Mouse (Mus musculus) urinary bladder, postnatal 10 days (tissue): Measurements from ENCODE around the gene Emc1.
"Not testable (repeated sequence)": the region's sequence is repeated elsewhere in the genome, so short reads cannot be mapped to it uniquely, and the experiment has no call there.

Experiments used
- DNase-seq: peaks from one replicate; pipeline ENCODE4 v3.0.0; 2022; ENCODE audit warnings: low spot score

Emc1 gene

DNA sequence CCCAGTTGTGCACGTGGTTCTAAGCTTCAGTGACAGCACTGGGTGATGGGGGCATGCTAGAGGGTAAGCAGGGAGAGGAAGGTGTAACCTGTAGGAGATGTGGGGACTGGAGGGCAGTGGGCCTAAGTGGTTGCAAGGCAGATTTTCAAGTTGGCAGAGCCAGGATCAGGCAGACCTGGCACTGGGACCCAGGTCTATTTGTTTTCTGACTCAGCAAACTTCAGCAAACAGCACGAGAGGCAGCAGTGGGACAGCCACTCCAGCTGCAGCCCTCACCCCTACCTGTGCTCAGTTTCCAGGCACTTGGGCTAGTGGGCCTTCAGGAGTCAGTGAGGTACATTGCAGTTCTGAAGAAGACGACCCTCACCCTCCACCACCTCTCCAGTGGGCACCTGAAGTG lies 4.8 kb downstream of the Emc1 start:
- DNase-seq: no peak

GRCm38 (mm10) chr4:139360761-139361548 lies 8.6 kb downstream of the Emc1 start:
- DNase-seq: no peak

DNA sequence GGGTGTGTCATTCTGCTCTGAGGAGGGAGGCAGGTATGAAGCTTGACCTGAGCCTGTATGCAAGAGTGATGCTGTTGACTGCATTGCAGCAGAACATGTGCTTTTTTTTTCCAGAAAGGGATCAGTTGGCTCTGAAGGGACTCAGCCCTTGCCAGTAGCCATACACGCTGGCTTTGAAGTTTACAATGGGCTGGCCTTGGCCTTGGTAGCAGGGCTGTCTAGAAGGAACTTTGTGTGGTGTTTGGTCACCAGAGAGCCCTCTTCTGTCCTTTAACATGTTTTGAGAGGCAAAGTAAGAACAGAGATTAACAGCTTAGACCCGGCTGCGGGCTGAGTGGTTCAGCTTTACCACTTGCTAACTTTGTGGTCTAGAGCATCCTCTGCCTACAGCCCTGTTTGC lies 14.9 kb downstream of the Emc1 start:
- no peak for DNase-seq

- no peak for DNase-seq
Observed at GRCm38 (mm10) chr4:139368038-139368437, 15.7 kb downstream of the Emc1 start.

DNA sequence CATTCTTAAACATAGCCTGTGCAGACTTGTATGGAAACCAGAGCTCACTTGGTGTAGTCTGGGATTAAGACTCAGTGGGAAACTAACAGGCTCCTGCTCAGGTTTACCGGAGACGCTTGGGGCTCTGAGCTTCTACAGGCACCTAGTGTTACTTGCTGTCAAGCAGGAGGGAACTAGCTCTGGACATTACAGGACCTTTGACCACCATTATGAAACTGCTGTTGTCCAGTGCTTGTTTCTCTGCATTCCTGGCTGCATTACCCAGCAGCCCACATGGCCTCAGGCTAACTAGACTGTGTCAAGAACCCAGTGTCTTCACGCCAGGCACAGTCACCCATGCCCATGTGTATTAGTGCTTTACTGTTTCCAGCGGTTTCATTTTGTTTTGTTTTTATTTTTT lies 20.7 kb downstream of the Emc1 start:
- no peak for DNase-seq

GRCm38 (mm10) chr4:139373531-139373930 lies 21.1 kb downstream of the Emc1 start:
- no peak for DNase-seq

DNA sequence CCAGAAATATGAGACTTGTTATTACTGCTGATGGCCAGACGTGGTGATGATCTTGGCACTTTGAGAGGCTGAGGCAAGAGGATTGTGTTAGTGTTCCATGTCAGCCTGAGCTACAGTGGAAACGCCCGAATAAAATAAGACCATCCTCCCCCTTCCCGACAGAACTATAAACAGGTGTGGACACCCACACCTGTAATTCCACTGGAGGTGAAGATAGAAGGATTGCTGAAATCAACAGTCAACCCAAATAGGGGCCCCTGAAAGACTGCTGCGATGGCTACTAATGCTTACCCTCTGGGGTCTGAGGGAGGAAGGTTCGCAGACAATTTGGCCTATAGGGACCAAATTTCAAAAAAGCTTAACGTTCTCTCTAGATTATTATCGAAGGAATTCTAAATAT lies 27.3 kb downstream of the Emc1 start:
- no peak for DNase-seq

GRCm38 (mm10) chr4:139380207-139380748 lies 27.9 kb downstream of the Emc1 start:
- peak; percentile 99 for DNase-seq

DNA sequence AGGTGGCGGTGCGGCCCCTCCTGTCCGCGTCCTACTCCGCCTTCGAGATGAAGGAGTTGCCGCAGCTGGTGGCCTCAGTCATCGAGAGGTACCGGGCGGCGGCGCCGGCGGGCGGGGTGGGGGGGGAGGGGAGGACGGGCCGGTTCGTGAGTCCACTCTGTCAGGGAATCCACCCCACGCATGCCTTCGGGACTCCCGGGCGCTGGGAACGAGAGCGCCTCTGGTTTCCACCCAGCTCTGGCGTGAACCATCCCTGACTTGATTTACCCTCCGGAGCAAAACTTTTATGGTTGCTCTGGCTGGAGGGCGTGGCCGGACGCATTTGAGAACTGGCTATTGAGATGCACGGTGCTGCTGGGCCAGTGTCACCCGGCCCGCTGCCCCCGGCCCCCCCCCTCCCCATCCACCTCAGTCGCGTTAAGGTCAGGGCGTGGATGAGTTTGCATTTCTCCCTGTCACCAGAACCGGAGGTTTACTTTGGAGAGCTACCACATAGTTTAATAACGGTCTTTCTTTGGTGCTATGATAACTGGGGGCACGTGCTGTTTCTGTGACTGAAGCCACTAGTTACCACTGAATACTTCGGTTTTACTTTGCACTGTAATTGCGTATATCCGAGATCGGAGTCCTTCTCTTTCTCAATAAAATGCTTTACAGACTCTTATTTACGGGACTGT lies 28.5 kb downstream of the Emc1 start:
- DNase-seq: no peak

DNA sequence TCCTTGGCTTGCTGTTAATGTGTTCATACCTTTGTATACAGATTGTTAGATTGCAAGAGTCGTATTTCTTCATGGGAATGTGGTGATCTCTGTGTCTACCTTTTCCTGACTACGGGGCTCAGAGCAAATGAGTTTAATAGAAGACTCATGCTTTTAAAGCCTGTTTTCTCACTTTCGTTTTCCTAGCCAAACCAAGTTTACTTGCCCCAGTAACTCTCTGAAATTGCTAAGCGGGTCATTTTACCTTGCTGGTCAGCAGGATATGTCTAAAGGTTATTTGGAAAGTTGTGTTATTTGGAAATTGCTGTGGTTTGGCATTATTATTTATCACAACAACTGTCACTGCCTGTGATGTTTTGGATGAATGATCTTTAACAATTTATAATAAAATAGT lies 29.1 kb downstream of the Emc1 start:
- DNase-seq: no peak

DNA sequence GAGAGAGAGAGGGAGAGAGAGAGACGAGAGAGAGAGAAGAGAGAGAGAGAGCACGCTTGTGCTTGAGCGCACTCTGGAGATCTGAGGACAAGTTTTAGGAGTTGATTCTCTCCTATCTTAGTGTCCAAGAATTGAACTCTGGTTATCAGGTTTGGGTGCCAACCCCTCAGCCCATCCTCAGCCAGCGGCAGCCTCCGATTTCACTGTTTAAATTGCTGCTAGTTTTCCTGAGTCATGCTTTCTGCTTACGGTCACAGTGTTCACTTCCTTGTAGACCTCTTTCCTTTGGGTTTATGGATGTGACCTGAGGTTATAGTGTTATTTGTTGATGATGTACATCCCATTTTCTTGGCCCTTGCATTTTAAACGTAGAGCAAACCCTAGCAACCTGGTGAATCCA lies 29.8 kb downstream of the Emc1 start:
- no peak for DNase-seq

- DNase-seq: not testable (repeated sequence)
Observed at GRCm38 (mm10) chr4:139385841-139386240, 33.5 kb downstream of the Emc1 start.

DNA sequence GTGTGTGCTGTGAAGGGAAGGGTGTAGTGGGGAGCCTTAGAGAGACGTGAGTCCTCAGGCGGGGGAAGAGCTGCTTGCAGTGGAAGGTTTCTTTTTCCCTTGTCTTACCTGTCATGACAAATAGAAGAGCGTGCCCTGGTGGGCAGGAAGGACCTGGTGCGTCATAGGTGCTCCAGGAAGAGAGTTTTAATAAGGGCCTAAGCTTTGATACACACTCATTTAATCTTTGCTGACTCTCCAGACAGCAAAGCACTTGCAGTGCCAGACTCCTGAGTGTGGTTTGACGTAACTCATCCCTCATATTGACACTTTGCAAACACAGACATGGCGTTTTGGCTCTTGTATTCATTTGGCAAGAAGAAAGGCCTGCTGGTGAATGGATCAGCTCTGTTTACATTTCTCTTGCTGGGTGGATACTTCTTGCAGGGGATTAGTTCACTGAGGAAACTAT lies 34.5 kb downstream of the Emc1 start:
- DNase-seq: no peak

- DNase-seq: no peak
Observed at GRCm38 (mm10) chr4:139389557-139389956, 37.2 kb downstream of the Emc1 start.

DNA sequence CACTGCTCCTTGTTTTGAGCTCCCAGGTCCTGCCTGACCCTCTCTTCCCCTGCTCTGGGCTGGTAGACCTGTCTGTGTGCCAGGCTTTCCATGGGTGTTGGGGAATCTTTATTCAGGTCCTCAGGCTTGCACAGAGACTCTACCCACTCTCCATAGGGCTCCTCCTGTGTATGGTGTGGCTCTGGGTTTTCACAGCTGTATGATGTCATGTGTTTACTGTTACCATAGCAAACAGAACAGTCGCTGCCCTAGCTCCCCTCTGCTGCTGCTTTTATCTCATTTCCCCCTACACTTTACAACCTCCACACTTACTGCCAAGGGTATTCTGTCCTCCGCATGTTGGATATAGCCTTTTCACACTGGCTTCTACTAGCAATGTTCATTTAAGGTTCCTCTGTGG lies 43.0 kb downstream of the Emc1 start:
- no peak for DNase-seq

GRCm38 (mm10) chr4:139400487-139400886 lies 48.1 kb downstream of the Emc1 start:
- no peak for DNase-seq

- DNase-seq: no peak
Observed at GRCm38 (mm10) chr4:139403214-139403613, 50.8 kb downstream of the Emc1 start.

DNA sequence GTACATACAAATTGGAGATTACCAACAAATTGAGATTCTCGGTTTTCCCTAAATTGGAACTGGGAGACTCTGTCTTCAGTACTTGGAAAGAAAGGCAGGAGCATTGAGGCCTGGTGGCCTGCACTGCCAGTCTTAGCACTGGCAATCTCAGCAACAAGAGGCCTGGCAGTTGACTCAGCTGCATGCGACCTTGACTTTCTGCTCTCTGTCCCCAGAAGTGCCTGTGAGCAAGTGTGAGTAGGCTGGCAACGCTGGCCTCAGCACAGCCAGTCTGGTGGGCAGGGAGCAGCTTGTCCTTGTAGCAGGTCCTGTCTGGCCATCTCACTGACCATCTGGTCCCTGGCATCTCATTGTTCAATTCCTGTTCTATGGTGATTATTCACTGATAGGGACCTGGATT lies 59.0 kb downstream of the Emc1 start:
- DNase-seq: no peak

DNA sequence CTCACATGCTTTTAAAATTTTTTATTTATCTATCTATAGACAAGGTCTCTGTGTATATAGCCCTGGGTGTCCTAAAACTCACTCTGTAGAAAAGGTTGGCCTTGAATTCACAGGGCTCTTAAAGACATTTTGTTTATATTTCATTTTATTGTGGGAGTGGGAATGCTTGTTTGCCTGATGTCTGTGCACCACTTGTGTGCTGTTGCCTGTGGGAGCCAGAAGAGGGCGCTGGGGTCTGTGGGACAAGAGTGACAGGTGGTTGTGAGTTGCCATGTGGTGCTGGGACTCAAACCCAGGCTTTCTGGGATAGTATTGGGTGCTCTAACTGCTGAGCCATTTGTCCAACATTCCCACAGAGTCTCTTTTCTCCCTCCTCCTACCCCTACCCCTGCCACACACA lies 65.5 kb downstream of the Emc1 start:
- DNase-seq: no peak

DNA sequence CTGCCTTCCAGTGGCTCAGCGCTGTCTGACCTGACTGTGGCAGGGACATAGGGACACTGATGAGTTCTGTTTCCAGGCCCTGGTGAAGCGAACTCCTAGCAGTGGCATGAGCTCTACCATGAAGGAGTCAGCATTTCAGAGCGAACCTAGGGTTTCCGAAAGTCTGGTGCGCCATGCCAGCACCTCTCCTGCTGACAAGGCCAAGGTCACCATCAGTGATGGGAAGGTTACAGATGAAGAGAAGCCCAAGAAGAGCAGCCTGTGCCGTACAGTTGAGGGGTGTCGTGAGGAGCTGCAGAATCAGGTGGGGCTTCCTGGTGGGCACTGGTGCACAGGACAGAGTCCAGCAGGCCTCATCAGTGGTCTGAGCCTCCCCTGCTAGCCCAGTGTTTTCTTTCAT lies 69.2 kb downstream of the Emc1 start:
- DNase-seq: no peak

- no peak for DNase-seq
Observed at GRCm38 (mm10) chr4:139422409-139422808, 70.0 kb downstream of the Emc1 start.

DNA sequence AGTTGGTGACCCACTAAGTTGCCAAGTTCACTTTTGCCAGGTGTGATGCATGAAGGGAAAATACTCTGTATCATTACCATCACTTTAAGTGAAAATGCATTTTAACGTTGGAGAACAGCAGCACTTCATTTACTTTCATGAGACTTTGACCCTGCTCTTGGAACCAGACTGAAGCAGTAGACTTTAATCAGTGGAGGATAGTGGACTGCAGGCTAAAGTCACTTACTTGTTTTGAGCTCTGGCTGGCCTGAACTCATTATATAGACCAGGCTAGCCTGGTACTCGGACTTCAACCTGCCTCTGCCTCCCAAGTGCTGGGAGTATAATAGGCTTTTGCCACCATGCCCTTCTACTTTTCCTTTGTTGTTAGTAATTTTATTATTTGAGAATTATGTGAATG lies 70.9 kb downstream of the Emc1 start:
- no peak for DNase-seq
